Comparison of ENCODE assay signal across 8 mouse cellular contexts in the genomic region with DNA sequence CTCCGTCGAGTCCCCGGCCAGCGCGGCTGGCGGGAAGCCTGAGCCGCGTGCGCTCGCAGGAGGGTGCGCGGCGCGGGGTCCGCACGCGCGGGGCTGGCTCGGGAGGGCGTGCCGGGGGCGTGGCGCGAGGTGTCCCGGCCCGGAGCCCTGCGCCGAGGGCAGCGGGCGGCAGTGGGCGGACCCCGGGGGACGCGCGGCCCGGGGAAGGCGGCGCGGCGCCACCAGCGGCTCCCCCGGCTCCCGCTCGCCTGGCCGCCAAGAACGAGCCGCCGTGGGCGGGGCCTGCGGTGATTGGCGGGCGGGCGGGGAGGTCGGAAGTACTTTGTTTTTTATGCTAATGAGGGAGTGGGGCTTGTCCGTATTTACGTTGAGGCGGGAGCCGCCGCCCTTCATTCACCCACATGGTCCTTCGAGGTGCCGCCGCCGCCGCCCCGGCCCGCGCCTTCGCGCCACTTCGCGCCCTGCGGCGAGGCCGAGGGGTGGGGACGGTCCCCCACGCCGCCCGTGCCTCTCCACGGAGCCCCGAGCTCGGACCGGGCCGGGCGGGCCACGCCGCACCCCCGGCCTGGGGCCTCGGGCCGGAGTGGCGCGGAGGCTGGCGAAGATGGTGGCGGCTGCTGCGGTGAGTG. TPM values are rescaled to one million over a fixed set of nuclear protein-coding genes. Genes with fewer than 3 reads are reported as not detected.
DNase-seq lines count a peak whose midpoint lies in the region; ATAC-seq and TF ChIP-seq lines count a peak whose summit lies in the region.

No protein-coding gene starts in this region.

- under 1% methylated on average over 79 of the region's 94 CpGs for WGBS in forebrain, embryonic 14.5 days

- ATAC-seq in G1E (ENCODE audit: extremely low read depth, insufficient number of reproducible peaks, low FRiP score, poor library complexity, severe bottlenecking) = peak; percentile 67
- peak; percentile 88 for ATAC-seq in forebrain, embryonic 14.5 days

- peak overlapping the region; percentile 95 for H3K27ac ChIP-seq in forebrain, embryonic 14.5 days (ENCODE audit: low read depth, low read length)

- peaks cover 31% of the 10 kb centered on the region for H3K36me3 ChIP-seq in G1E (replicated peaks)
- peaks cover 26% of the 10 kb centered on the region for H3K36me3 ChIP-seq in forebrain, embryonic 14.5 days (ENCODE audit: control insufficient read depth, insufficient read depth, low read length)

- no peaks in the 10 kb centered on the region for H3K9me3 ChIP-seq in G1E (replicated peaks)
- no peaks in the 10 kb centered on the region for H3K9me3 ChIP-seq in forebrain, embryonic 14.5 days (replicated peaks; ENCODE audit: control insufficient read depth, low read length)

- H3K4me2 ChIP-seq in forebrain, embryonic 14.5 days (ENCODE audit: low read length) = peak overlapping the region; percentile 90

- H3K9ac ChIP-seq in forebrain, embryonic 14.5 days (ENCODE audit: low read length) = peak overlapping the region; percentile 98

- H3K27me3 ChIP-seq in G1E (ENCODE audit: insufficient read depth, low read length) = peaks cover 6% of the 10 kb centered on the region
- H3K27me3 ChIP-seq in forebrain, embryonic 14.5 days (replicated peaks; ENCODE audit: control insufficient read depth, insufficient read depth, low read length) = no peaks in the 10 kb centered on the region

- peak overlapping the region; percentile 93 for H3K4me3 ChIP-seq in G1E (ENCODE audit: low read depth, low read length)
- H3K4me3 ChIP-seq in forebrain, embryonic 14.5 days (ENCODE audit: low read depth, low read length) = peak overlapping the region; percentile 87

- H3K4me1 ChIP-seq in G1E (ENCODE audit: insufficient read depth, low read depth, low read length) = peaks cover 34% of the 10 kb centered on the region
- peaks cover 16% of the 10 kb centered on the region for H3K4me1 ChIP-seq in forebrain, embryonic 14.5 days (ENCODE audit: control insufficient read depth, insufficient read depth, low read length)

- intact Hi-C loops in heart, postnatal 36 days (cut with DNase I) = loop anchor here (5.0 kb wide), 1 partner anchor 188 kb away; no protein-coding TSS in a partner anchor

- no peak for TF ChIP-seq CTCF in G1E (IDR thresholded peaks at IDR 0.05; ENCODE audit: low read depth, low read length)

- peak; percentile 93 for DNase-seq in G1E (ENCODE audit: low spot score)
- DNase-seq in cerebellum, adult 11 months = peak; percentile 17
- DNase-seq in forebrain, embryonic 14.5 days (ENCODE audit: low spot score) = peak; percentile 95
- peak; percentile 83 to 86 for DNase-seq in heart, postnatal 36 days
- DNase-seq in layer of hippocampus, adult 8-10 months (ENCODE audit: low spot score in 2 of 2) = peak; percentile 25 to 44
- DNase-seq in lung, postnatal 10 days = peak; percentile 92
- DNase-seq in ovary, postnatal 36 days (ENCODE audit: low spot score) = peak; percentile 90
- DNase-seq in thymus, postnatal 14 days = peak; percentile 91

RNA-seq across cellular contexts. Expression of a gene that starts 51.3 kb away (rescaled TPM):
- total RNA-seq in G1E (2014; fragmentation: Nextera tagmentation) (not detected in 2 replicates), G1E (2017) (0.06 and 0.16 TPM in 2 replicates)
- polyA plus RNA-seq in G1E (2012) = not detected in 2 replicates
- polyA plus RNA-seq in forebrain, embryonic 14.5 days (2014; fragmentation: Nextera tagmentation; extraction: Ambion mirVana) = 1.9 TPM in 2 replicates
- not detected for total RNA-seq in heart, postnatal 36 days (2021)
- 10 to 100 TPM; 33.3 to 43.9 (median 38.7) TPM for total RNA-seq in layer of hippocampus, adult 8-10 months (2022)

Comparison
In these comparisons a context has a peak if more than half of its experiments do, and no peak if none do; other contexts are left out.
1. Peak in every context shown above with its lines: DNase-seq, ATAC-seq, H3K4me3 ChIP-seq and H3K27ac ChIP-seq.
2. DNase-seq: peak in every context shown above with its lines; median percentile 95 in forebrain, embryonic 14.5 days; 93 in G1E; 92 in lung, postnatal 10 days; 91 in thymus, postnatal 14 days; 90 in ovary, postnatal 36 days; 84 in heart, postnatal 36 days; 34 in layer of hippocampus, adult 8-10 months; 17 in cerebellum, adult 11 months.
3. RNA of a gene that starts 51.3 kb away (total RNA-seq): 33.3 to 43.9 TPM in layer of hippocampus, adult 8-10 months; 0.06 to 0.16 TPM in G1E and not detected in heart, postnatal 36 days; every median in the first group is over 10 times any median in the second.